Mouse (Mus musculus) stomach, embryonic 16.5 days (tissue): ENCODE data around the gene Cntnap2. TPM values are rescaled to one million over a fixed set of nuclear protein-coding genes. Genes with fewer than 3 reads are reported as not detected.

Experiments
- ATAC-seq: fragments of 200-750 bp; cut with Nextera tagmentation; 2 replicates; pipeline ENCODE4 v1.8.0; 2017; ENCODE audit warnings: moderate number of reproducible peaks, moderate TSS enrichment; ENCODE audit not compliant: insufficient read depth, low FRiP score
- H3K27ac ChIP-seq: fragments of 300-500 bp; sonication (generic); 2 replicates; pipeline ENCODE4 v1.5.1; 2014; ENCODE audit warnings: low read length
- H3K27me3 ChIP-seq: fragments of 300-500 bp; sonication (generic); 2 replicates; pipeline ENCODE4 v1.6.1; 2014; ENCODE audit warnings: low read length, control low read depth, mixed read lengths; ENCODE audit not compliant: control insufficient read depth, insufficient read depth
- H3K36me3 ChIP-seq: fragments of 300-500 bp; sonication (generic); 2 replicates; pipeline ENCODE4 v1.6.1; 2014; ENCODE audit warnings: low read length; ENCODE audit not compliant: control insufficient read depth, insufficient read depth
- H3K4me1 ChIP-seq: fragments of 300-500 bp; sonication (generic); 2 replicates; pipeline ENCODE4 v1.6.1; 2014; ENCODE audit warnings: low read length, control low read depth, mixed read lengths; ENCODE audit not compliant: control insufficient read depth, insufficient read depth
- H3K4me2 ChIP-seq: fragments of 300-500 bp; sonication (generic); 2 replicates; pipeline ENCODE4 v1.6.1; 2014; ENCODE audit warnings: low read depth, low read length, mixed read lengths
- H3K4me3 ChIP-seq: fragments of 300-500 bp; sonication (generic); replicated peaks from 2 replicates; pipeline ENCODE4 v1.5.1; 2014; ENCODE audit warnings: mild to moderate bottlenecking, low read length
- H3K9ac ChIP-seq: fragments of 300-500 bp; sonication (generic); 2 replicates; pipeline ENCODE4 v1.6.1; 2014; ENCODE audit warnings: low read length
- H3K9me3 ChIP-seq: fragments of 300-500 bp; sonication (generic); replicated peaks from 2 replicates; pipeline ENCODE4 v1.6.1; 2016; ENCODE audit warnings: low read length, control low read depth; ENCODE audit not compliant: control insufficient read depth
- WGBS: fragments of 180-500 bp; shearing (Covaris S2); extraction: QIAGEN DNeasy Blood & Tissue Kit; methylation state at CpG from one replicate; pipeline ENCODE4 v1.1.7; 2014; 5-methylcytosine and 5-hydroxymethylcytosine counted together
- polyA plus RNA-seq: library from polyadenylated mRNA; unstranded; fragments of >200 nt; fragmentation: Nextera tagmentation; extraction: Ambion mirVana; gene quantifications from 2 replicates; pipeline ENCODE4 v1.2.1, GENCODE M21; 2015

The Cntnap2 gene
- polyA plus RNA-seq, 1 experiment from 2014 or later, result 2.1 TPM

DNA sequence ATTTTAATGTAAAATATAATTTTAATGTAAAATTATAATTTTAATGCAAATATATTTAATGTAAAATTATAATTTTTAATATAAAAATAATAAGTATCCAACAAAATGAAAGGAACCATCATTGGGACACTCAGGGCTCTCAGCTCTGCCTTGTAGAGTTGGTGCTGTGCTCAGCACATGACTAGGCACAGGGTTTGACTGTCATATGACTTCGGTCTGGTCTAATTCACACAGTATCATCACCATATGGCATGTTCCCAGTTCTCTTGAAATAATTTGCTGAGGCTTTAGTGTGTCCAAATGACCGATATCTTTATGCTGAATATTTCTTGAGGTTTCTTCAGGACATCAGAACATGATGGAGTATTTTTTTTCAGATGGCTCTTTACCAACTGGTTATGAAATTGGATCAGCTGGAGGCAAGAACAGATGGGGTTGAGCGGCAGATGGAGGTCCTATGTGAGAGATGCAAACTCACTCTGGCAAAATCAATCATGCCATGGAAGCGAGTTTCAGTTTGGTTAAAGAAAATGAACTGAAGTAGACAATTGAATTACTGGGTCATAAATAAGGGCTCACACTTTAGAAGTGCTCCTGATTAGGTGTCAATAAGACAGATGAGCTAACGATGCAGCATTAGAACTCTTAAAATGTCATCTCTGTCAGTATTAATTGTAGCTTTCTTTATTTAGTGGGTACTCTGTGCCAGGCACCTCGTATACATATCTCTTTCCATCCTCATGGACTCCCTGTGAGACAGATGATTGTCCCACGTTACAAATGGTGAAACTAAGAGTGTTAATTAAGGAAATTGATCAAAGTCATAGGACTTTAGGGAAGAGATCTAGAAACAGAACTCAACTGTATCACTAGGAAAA, 1645.4 kb downstream of the Cntnap2 start:
- Histone ChIP-seq H3K27me3 (no peaks in the 10 kb centered on the region), H3K4me2 (no peak overlapping the region), H3K9me3 (no peaks in the 10 kb centered on the region), H3K4me1 (no peaks in the 10 kb centered on the region), H3K27ac (no peak overlapping the region), H3K36me3 (no peaks in the 10 kb centered on the region), H3K9ac (no peak overlapping the region), H3K4me3 (no peak overlapping the region)
- WGBS, result 58% methylated on average over 7 of the region's 7 CpGs
- no peak for ATAC-seq

- no peak for ATAC-seq
- Histone ChIP-seq H3K36me3 (no peaks in the 10 kb centered on the region), H3K27me3 (no peaks in the 10 kb centered on the region), H3K9ac (no peak overlapping the region), H3K27ac (no peak overlapping the region), H3K9me3 (no peaks in the 10 kb centered on the region), H3K4me1 (no peaks in the 10 kb centered on the region), H3K4me2 (no peak overlapping the region), H3K4me3 (no peak overlapping the region)
- 89% methylated on average over 3 of the region's 3 CpGs for WGBS
Observed at GRCm38 (mm10) chr6:46705926-46706325, 1646.8 kb downstream of the Cntnap2 start.

GRCm38 (mm10) chr6:46716576-46716975, 1657.4 kb downstream of the Cntnap2 start:
- Histone ChIP-seq H3K4me2 (no peak overlapping the region), H3K9ac (no peak overlapping the region), H3K4me1 (no peaks in the 10 kb centered on the region), H3K27me3 (no peaks in the 10 kb centered on the region), H3K9me3 (no peaks in the 10 kb centered on the region), H3K36me3 (no peaks in the 10 kb centered on the region), H3K27ac (no peak overlapping the region), H3K4me3 (no peak overlapping the region)
- 39% methylated on average over 2 of the region's 2 CpGs for WGBS
- no peak for ATAC-seq

DNA sequence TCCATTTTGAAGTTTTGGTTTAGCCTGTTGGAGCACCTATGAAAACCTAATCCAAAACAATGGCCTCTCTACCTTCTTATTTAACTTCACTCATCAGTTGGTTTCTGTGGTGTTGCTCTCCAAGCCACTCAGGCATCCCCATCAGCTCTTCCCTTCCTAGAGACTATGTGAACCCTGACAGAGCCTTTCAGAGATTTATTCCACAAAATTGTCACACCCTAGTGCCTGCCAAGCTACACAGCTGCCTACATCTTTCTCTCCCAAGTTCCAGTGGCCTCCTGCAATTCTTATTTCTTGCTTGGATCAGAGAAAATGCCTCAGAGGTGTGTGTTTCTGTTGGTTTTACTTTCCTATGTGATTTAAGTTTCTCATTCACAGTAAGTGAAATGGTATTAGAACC, 1674.6 kb downstream of the Cntnap2 start:
- H3K36me3 ChIP-seq, result no peaks in the 10 kb centered on the region
- no peak for ATAC-seq

DNA sequence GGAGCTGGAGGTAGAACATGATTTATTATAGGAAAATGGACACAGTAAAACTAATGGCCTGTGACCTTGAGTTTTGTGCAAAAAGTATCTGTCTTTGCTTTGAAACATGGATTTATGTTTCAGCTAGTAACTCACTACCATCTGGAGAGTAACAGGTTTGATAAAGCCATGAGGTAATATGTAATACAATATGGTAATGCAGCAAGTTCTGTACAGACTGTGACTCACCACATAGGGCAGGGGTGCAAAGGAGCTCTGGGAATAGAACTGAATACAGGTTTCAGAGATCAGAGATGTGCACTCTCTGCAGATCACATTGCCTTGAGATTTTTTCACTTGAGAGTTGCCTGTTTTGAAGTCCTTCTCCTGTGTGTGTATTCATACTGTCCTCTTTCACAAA, 1689.3 kb downstream of the Cntnap2 start:
- no peak for ATAC-seq
- H3K4me3 ChIP-seq, result no peak overlapping the region
- H3K9me3 ChIP-seq, result no peaks in the 10 kb centered on the region

More for the DNA sequence above, 1674.6 kb downstream of the Cntnap2 start:
- Histone ChIP-seq H3K4me2 (no peak overlapping the region), H3K9me3 (no peaks in the 10 kb centered on the region), H3K4me1 (no peaks in the 10 kb centered on the region), H3K27me3 (no peaks in the 10 kb centered on the region), H3K27ac (no peak overlapping the region), H3K4me3 (no peak overlapping the region), H3K9ac (no peak overlapping the region)

GRCm38 (mm10) chr6:46763481-46763880, 1704.3 kb downstream of the Cntnap2 start:
- H3K4me1 ChIP-seq, result no peaks in the 10 kb centered on the region
- WGBS, result 81% methylated on average over 3 of the region's 3 CpGs

More for the DNA sequence above, 1689.3 kb downstream of the Cntnap2 start:
- no peak overlapping the region for H3K4me2 ChIP-seq
- H3K4me1 ChIP-seq, result no peaks in the 10 kb centered on the region
- no peak overlapping the region for H3K27ac ChIP-seq
- H3K27me3 ChIP-seq, result no peaks in the 10 kb centered on the region
- no peaks in the 10 kb centered on the region for H3K36me3 ChIP-seq
- H3K9ac ChIP-seq, result no peak overlapping the region

DNA sequence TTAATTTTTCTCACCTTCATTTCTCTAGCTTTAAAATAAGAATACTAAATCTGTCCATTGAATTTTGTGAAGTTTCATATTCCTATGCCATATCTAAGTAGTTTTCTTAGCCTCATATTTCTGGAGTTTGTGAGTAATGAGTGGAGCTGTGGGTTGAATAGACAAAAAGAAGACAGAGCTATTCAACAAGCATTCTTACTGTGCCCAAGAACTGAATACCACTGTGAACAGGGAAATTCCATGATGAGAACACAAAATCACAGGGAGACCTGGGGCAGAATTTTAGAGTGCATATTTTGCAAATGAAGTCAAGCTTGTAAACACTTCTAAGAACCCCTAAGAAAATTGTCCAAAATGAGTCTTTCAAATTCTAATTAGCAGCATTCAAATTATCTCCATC, 1715.4 kb downstream of the Cntnap2 start:
- H3K4me2 ChIP-seq, result no peak overlapping the region
- no peak for ATAC-seq

More at GRCm38 (mm10) chr6:46763481-46763880, 1704.3 kb downstream of the Cntnap2 start:
- Histone ChIP-seq H3K36me3 (no peaks in the 10 kb centered on the region), H3K9me3 (no peaks in the 10 kb centered on the region), H3K4me2 (no peak overlapping the region), H3K27me3 (no peaks in the 10 kb centered on the region), H3K27ac (no peak overlapping the region), H3K4me3 (no peak overlapping the region), H3K9ac (no peak overlapping the region)
- ATAC-seq, result no peak

DNA sequence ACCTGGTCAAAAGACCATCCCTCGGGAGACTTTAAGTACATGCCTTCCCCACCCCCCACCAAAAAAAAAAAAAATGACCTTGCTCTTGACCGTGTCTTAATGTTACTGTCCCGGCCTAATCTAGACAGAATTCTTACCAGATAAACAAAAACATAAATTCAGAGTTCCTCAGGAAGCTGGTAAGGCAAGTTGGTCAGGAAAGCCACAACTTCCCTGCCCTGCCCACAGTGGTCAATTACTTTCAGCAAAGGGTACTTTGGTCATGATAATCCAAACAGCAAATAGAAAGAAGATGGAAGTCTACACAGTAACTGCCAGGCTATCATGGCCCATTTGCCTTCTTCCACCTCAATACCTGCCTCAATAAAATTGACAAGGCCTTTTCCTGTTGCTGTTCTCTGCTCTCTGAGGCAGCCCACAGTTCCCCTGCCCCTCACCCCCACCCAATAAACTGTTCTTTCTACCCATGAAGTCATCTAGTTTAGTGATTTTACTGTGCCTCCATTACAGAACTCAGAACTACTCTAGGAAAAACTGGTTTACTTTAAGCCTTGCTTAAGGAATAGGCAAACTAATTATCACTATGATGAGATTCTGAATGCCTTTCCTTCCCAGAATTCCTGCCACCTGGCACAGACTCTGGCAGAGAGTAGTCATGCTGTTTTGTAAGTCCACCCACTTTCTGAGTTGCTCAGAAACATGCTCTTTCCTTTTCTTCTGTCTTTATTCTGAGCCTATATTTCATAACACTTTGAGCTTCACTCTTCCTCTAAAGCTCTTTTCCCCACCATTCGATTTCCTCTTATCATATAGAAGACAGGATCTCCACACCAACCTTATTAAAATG, 1743.3 kb downstream of the Cntnap2 start:
- Histone ChIP-seq H3K4me3 (no peak overlapping the region), H3K4me1 (no peaks in the 10 kb centered on the region), H3K4me2 (no peak overlapping the region), H3K9me3 (no peaks in the 10 kb centered on the region), H3K36me3 (no peaks in the 10 kb centered on the region), H3K27me3 (no peaks in the 10 kb centered on the region), H3K27ac (no peak overlapping the region), H3K9ac (no peak overlapping the region)
- 63% methylated on average over 4 of the region's 4 CpGs for whole genome bisulfite sequencing
- ATAC-seq, result no peak

More for the DNA sequence above, 1715.4 kb downstream of the Cntnap2 start:
- no peak overlapping the region for H3K9ac ChIP-seq
- H3K4me1 ChIP-seq, result no peaks in the 10 kb centered on the region
- H3K36me3 ChIP-seq, result no peaks in the 10 kb centered on the region
- H3K27ac ChIP-seq, result no peak overlapping the region
- no peaks in the 10 kb centered on the region for H3K9me3 ChIP-seq
- no peaks in the 10 kb centered on the region for H3K27me3 ChIP-seq
- H3K4me3 ChIP-seq, result no peak overlapping the region

GRCm38 (mm10) chr6:46856635-46857034, 1797.5 kb downstream of the Cntnap2 start:
- Histone ChIP-seq H3K9me3 (no peaks in the 10 kb centered on the region), H3K27ac (no peak overlapping the region), H3K27me3 (no peaks in the 10 kb centered on the region), H3K4me1 (no peaks in the 10 kb centered on the region), H3K4me2 (no peak overlapping the region), H3K9ac (no peak overlapping the region), H3K4me3 (no peak overlapping the region), H3K36me3 (no peaks in the 10 kb centered on the region)
- WGBS, result 85% methylated on average over 3 of the region's 3 CpGs
- no peak for ATAC-seq
